Mouse (Mus musculus) hindbrain, embryonic 14.5 days (tissue): ENCODE measurements around the gene Sdf2. TPM values are rescaled to one million over a fixed set of nuclear protein-coding genes. Genes with fewer than 3 reads are reported as not detected.

Experiments
- ATAC-seq: fragments of 200-750 bp; cut with Nextera tagmentation; 2 replicates; pipeline ENCODE4 v1.8.0; 2017; ENCODE audit warnings: moderate number of reproducible peaks, mild to moderate bottlenecking, moderate TSS enrichment, moderate library complexity; ENCODE audit not compliant: low FRiP score
- DNase-seq: peaks from one replicate; pipeline ENCODE4 v3.0.0-alpha.2; 2015; ENCODE audit warnings: low spot score
- H3K27ac ChIP-seq: fragments of 300-500 bp; sonication (generic); 2 replicates; pipeline ENCODE4 v1.5.1; 2014; ENCODE audit warnings: mild to moderate bottlenecking, moderate library complexity
- H3K27me3 ChIP-seq: fragments of 300-500 bp; sonication (generic); 2 replicates; pipeline ENCODE4 v1.6.1; 2014; ENCODE audit warnings: mild to moderate bottlenecking, low read length, mixed read lengths; ENCODE audit not compliant: control insufficient read depth, insufficient read depth
- H3K36me3 ChIP-seq: fragments of 300-500 bp; sonication (generic); replicated peaks from 2 replicates; pipeline ENCODE4 v1.6.1; 2014; ENCODE audit not compliant: control insufficient read depth, insufficient read depth
- H3K4me1 ChIP-seq: fragments of 300-500 bp; sonication (generic); replicated peaks from 2 replicates; pipeline ENCODE4 v1.6.1; 2014; ENCODE audit warnings: antibody characterized with exemption, low read length, mixed read lengths; ENCODE audit not compliant: control insufficient read depth, insufficient read depth
- H3K4me2 ChIP-seq: fragments of 300-500 bp; sonication (generic); replicated peaks from 2 replicates; pipeline ENCODE4 v1.6.1; 2014; ENCODE audit warnings: mild to moderate bottlenecking, moderate library complexity
- H3K4me3 ChIP-seq: fragments of 300-500 bp; sonication (generic); replicated peaks from 2 replicates; pipeline ENCODE4 v1.5.1; 2014; ENCODE audit warnings: mild to moderate bottlenecking, low read length
- H3K9ac ChIP-seq: fragments of 300-500 bp; sonication (generic); 2 replicates; pipeline ENCODE4 v1.6.1; 2014
- H3K9me3 ChIP-seq: fragments of 300-500 bp; sonication (generic); 2 replicates; pipeline ENCODE4 v1.6.1; 2016; ENCODE audit warnings: low read length; ENCODE audit not compliant: control insufficient read depth
- WGBS: fragments of 180-500 bp; shearing (Covaris S2); extraction: QIAGEN DNeasy Blood & Tissue Kit; methylation state at CpG from one replicate; pipeline ENCODE4 v1.1.7; 2014; 5-methylcytosine and 5-hydroxymethylcytosine counted together
- polyA plus RNA-seq: library from polyadenylated mRNA; unstranded; fragments of >200 nt; fragmentation: Nextera tagmentation; extraction: Ambion mirVana; gene quantifications from 2 replicates; pipeline ENCODE4 v1.2.1, GENCODE M21; 2014

The Sdf2 gene
- polyA plus RNA-seq, 1 experiment from 2014 or later, result 103 TPM

DNA sequence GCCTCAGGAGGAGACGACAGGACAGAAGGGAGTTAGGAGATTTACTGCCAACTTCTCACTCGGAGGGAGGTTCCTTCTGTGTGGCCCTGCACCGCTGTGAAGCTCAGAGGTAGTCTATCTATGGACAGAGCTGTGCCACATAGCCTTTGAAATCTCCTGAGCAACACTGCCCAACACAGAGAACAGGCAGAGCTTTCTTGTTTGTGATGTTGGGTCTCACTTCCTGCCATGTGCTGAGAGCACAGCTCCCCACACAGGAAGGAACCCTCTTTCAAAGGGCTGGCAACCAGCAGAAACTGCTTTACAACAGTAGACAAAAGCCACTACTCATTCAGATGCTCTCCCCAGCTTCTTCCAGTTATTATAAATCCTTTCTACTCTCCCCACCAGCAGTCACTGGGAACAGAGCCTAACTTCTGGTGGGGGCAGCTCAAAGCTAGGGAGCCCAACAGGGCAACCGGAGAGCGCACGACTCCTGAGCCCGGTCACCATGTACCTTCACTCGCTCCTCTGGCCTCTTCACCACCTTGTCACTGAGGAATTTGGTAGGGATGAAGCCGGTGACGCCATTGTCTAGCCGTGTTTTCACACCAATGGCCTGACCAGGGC, 29.7 kb upstream of the Sdf2 start:
- no peak overlapping the region for H3K4me3 ChIP-seq
- peak; percentile 24; the same call in 1 of the 2 replicates for ATAC-seq
- H3K36me3 ChIP-seq, result peaks cover 100% of the 10 kb centered on the region
- DNase-seq, result no peak
- H3K27me3 ChIP-seq, result no peaks in the 10 kb centered on the region
- H3K4me2 ChIP-seq, result no peak overlapping the region
- H3K4me1 ChIP-seq, result no peaks in the 10 kb centered on the region
- H3K9me3 ChIP-seq, result no peaks in the 10 kb centered on the region
- no peak overlapping the region for H3K9ac ChIP-seq
- H3K27ac ChIP-seq, result no peak overlapping the region
- WGBS, result 85% methylated on average over 11 of the region's 11 CpGs

- H3K4me3 ChIP-seq, result no peak overlapping the region
- no peak overlapping the region for H3K9ac ChIP-seq
- H3K36me3 ChIP-seq, result peaks cover 98% of the 10 kb centered on the region
- H3K4me1 ChIP-seq, result no peaks in the 10 kb centered on the region
- no peaks in the 10 kb centered on the region for H3K9me3 ChIP-seq
- H3K27me3 ChIP-seq, result no peaks in the 10 kb centered on the region
- ATAC-seq, result no peak
- DNase-seq, result no peak
- 92% methylated on average over 4 of the region's 4 CpGs for WGBS
- no peak overlapping the region for H3K4me2 ChIP-seq
- H3K27ac ChIP-seq, result no peak overlapping the region
Measured at GRCm38 (mm10) chr11:78223586-78223985, 22.0 kb upstream of the Sdf2 start.

DNA sequence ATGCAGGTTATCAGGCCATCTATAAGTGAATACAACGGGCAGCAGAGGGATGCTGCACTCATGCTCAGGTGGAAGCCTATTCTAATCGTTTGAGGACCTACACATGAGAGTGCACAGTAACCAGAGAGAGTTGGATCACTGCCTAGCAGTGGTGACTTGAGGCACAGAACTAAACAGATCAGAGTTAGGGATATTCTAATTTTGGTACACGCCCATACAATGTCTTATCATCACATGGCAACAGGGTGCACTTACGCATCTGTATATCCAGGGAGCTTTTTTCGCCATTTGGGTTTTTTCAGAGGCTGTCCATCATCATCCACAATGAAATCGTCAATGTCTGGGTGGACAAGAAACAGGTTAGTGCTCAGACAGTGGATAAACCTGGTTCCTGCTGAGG, 14.0 kb upstream of the Sdf2 start:
- H3K36me3 ChIP-seq, result peaks cover 93% of the 10 kb centered on the region
- no peaks in the 10 kb centered on the region for H3K4me1 ChIP-seq
- H3K27ac ChIP-seq, result no peak overlapping the region
- no peak for ATAC-seq
- no peak for DNase-seq
- no peak overlapping the region for H3K4me3 ChIP-seq
- WGBS, result 96% methylated on average over 6 of the region's 6 CpGs
- H3K4me2 ChIP-seq, result no peak overlapping the region
- H3K27me3 ChIP-seq, result no peaks in the 10 kb centered on the region
- no peaks in the 10 kb centered on the region for H3K9me3 ChIP-seq
- no peak overlapping the region for H3K9ac ChIP-seq

GRCm38 (mm10) chr11:78240193-78240857, 5.2 kb upstream of the Sdf2 start:
- no peak overlapping the region for H3K4me3 ChIP-seq
- ATAC-seq (no peak), DNase-seq (no peak)
- H3K4me2 ChIP-seq, result no peak overlapping the region
- H3K36me3 ChIP-seq, result peaks cover 22% of the 10 kb centered on the region
- no peaks in the 10 kb centered on the region for H3K9me3 ChIP-seq
- H3K9ac ChIP-seq, result no peak overlapping the region
- WGBS, result 84% methylated on average over 9 of the region's 9 CpGs
- H3K27me3 ChIP-seq, result no peaks in the 10 kb centered on the region
- H3K27ac ChIP-seq, result no peak overlapping the region
- peaks cover 10% of the 10 kb centered on the region for H3K4me1 ChIP-seq

DNA sequence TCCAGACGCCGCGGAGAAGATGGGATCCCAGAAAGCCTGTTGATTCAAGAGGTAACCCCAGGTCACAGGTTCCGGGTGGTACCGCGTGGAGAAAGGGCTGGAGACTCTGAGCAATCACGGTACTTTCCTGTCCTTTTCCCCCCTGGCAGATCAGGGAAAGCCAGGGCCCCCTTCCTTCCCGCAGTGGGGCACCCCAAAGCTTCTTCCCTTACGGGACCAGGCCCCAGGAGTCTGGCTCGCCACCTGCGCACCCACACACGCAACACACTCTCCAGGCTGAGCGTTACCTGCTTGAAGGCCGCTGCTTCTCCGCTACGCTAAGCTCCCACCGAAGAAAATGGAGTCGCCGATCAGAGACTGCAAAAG, 302 bp upstream of the Sdf2 start:
- Histone ChIP-seq H3K4me3 (peak overlapping the region; percentile 86), H3K4me1 (peaks cover 31% of the 10 kb centered on the region), H3K9me3 (no peaks in the 10 kb centered on the region), H3K9ac (peak overlapping the region; percentile 92), H3K27ac (peak overlapping the region; percentile 92), H3K27me3 (no peaks in the 10 kb centered on the region), H3K36me3 (peaks cover 11% of the 10 kb centered on the region; the same call in 1 of the 2 replicates), H3K4me2 (peak overlapping the region; percentile 91)
- under 1% methylated on average over 19 of the region's 19 CpGs for WGBS
- ATAC-seq, result peak; percentile 31
- DNase-seq, result no peak

DNA sequence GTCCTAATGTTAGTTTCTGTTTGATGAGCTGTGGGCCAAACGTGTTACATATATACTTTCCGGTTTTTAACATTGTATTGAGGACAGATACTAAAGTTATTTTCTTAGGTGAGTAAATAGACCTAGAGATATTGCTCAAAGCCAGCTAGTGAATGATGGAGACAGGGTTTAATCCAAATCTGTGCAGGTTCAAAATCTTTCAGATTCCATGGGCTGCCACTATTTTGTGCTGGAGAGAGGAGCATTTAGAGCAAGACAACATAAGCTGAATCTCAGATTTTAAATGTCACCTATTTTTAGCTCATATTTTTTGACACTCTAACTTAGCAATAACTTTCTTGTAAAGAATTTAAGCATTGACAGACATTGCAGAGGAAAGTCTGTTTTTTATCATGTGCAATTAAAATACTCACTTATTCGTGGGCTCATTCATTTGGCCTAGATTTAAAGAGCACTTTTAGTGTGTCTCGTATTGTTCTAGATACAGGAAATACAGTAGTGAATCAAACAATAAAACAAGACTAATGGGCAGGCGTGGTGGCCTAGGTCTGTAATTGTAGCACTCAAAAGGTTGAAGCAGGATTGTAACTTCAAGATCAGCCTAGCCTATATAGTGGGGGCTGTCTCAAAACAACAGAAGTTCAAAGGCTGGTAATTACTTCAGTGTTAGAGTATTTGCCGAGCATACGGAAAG, 919 bp downstream of the Sdf2 start:
- H3K27me3 ChIP-seq, result no peaks in the 10 kb centered on the region
- peaks cover 31% of the 10 kb centered on the region for H3K4me1 ChIP-seq
- peak overlapping the region; percentile 92 for H3K27ac ChIP-seq
- peak overlapping the region; percentile 92 for H3K9ac ChIP-seq
- H3K9me3 ChIP-seq, result no peaks in the 10 kb centered on the region
- 55% methylated on average over 7 of the region's 7 CpGs for WGBS
- DNase-seq (no peak), ATAC-seq (no peak)
- H3K4me2 ChIP-seq, result peak overlapping the region; percentile 91
- peaks cover 13% of the 10 kb centered on the region for H3K36me3 ChIP-seq
- H3K4me3 ChIP-seq, result peak overlapping the region; percentile 86

GRCm38 (mm10) chr11:78247012-78247348, 1.4 kb downstream of the Sdf2 start:
- no peak overlapping the region for H3K27ac ChIP-seq
- H3K36me3 ChIP-seq, result peaks cover 18% of the 10 kb centered on the region
- H3K9ac ChIP-seq, result no peak overlapping the region
- 69% methylated on average over 2 of the region's 3 CpGs for WGBS
- H3K9me3 ChIP-seq, result no peaks in the 10 kb centered on the region
- ATAC-seq (no peak), DNase-seq (no peak)
- no peaks in the 10 kb centered on the region for H3K27me3 ChIP-seq
- peak overlapping the region; percentile 91 for H3K4me2 ChIP-seq
- H3K4me1 ChIP-seq, result peaks cover 31% of the 10 kb centered on the region
- H3K4me3 ChIP-seq, result peak overlapping the region; percentile 86; the same call in 1 of the 2 replicates

DNA sequence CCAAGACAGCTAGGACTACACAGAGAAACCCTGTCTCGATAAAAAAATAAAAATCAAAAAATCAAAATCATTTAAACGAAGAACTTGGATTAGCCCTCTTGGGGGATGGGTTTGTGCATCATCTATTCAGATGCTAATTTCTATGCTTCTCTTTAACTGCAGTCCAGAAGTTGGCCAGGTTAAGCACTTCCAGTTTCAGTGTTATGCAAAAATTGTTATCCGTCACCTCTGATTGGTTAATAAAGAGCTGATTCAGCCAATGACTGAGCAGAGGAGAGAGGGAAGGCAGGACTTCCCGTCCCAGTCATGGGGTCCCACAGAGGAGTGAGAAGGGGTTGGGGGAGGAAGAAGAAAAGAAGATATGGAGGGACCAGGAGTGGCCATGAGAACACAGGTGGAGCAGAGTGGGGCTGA, 2.2 kb downstream of the Sdf2 start:
- WGBS, result 60% methylated on average over 4 of the region's 4 CpGs
- no peak overlapping the region for H3K27ac ChIP-seq
- no peak for DNase-seq
- H3K9ac ChIP-seq, result no peak overlapping the region
- ATAC-seq, result no peak
- no peak overlapping the region for H3K4me3 ChIP-seq
- H3K9me3 ChIP-seq, result no peaks in the 10 kb centered on the region
- peaks cover 26% of the 10 kb centered on the region for H3K36me3 ChIP-seq
- peak overlapping the region; percentile 17; the same call in 1 of the 2 replicates for H3K4me2 ChIP-seq
- no peaks in the 10 kb centered on the region for H3K27me3 ChIP-seq
- H3K4me1 ChIP-seq, result peaks cover 31% of the 10 kb centered on the region

DNA sequence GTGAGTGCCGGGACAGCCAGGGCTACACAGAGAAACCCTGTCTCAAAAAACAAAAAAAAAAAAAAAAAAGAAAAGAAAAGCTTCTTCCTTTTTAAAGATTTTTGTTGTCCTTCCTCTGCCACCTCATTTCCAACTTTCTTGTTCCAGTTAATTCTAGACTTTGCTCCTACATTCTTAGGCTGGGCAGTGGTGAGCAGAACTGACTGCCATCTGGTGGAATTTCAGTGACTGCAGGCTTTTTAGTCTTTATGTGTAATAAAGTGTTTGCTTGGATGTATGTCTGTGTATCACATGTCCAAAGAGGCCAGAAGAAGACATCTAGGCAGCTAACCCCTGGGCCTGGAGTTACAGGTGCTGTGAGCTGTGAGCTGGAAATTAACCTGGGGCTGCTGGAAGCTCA, 11.1 kb downstream of the Sdf2 start:
- peaks cover 44% of the 10 kb centered on the region for H3K36me3 ChIP-seq
- DNase-seq, result no peak

More for the DNA sequence above, 11.1 kb downstream of the Sdf2 start:
- H3K27ac ChIP-seq, result no peak overlapping the region
- no peaks in the 10 kb centered on the region for H3K4me1 ChIP-seq
- no peak overlapping the region for H3K4me3 ChIP-seq
- no peak for ATAC-seq
- no peaks in the 10 kb centered on the region for H3K9me3 ChIP-seq
- no peak overlapping the region for H3K9ac ChIP-seq
- H3K27me3 ChIP-seq, result no peaks in the 10 kb centered on the region
- 92% methylated on average over 1 of the region's 1 CpGs for WGBS
- H3K4me2 ChIP-seq, result no peak overlapping the region
